Mouse (Mus musculus): ENCODE results near the gene Srrm4. TPM values are rescaled to one million over a fixed set of nuclear protein-coding genes. Genes with fewer than 3 reads are reported as not detected.

Gene Srrm4
- total and polyA plus RNA-seq, 3 experiments: not detected

- H3K4me1 ChIP-seq (ENCODE audit: control insufficient read depth in 1 of 2, insufficient read depth in 2 of 2, low read length in 2 of 2): no peaks in the 10 kb centered on the region
- TF ChIP-seq NRF1 (IDR thresholded peaks at IDR 0.05; ENCODE audit: insufficient read depth, low read depth, low read length, poor library complexity, severe bottlenecking) (no peak), ELF1 (IDR thresholded peaks at IDR 0.05; ENCODE audit: low read depth, low read length) (no peak), CHD1 (IDR thresholded peaks at IDR 0.05; ENCODE audit: low read depth, low read length) (no peak), TCF12 (IDR thresholded peaks at IDR 0.05; ENCODE audit: low read depth, low read length) (no peak), MEF2A (IDR thresholded peaks at IDR 0.05; ENCODE audit: extremely low read depth, insufficient replicate concordance, low read depth, low read length, poor library complexity, severe bottlenecking) (no peak), CTCF (IDR thresholded peaks at IDR 0.05 in 2 of 3, conservative IDR thresholded peaks at IDR 0.05 in 1 of 3; ENCODE audit: control insufficient read depth in 1 of 3, insufficient read depth in 1 of 3, low read depth in 2 of 3, low read length in 3 of 3, poor library complexity in 1 of 3, severe bottlenecking in 1 of 3) (peak; percentile 24 to 57 (median 31); a peak in 5 of 6 replicates), ZC3H11A (IDR thresholded peaks at IDR 0.05; ENCODE audit: low read depth, low read length) (no peak), BHLHE40 (IDR thresholded peaks at IDR 0.05; ENCODE audit: borderline replicate concordance, low read depth, low read length) (no peak), USF2 (IDR thresholded peaks at IDR 0.05; ENCODE audit: borderline replicate concordance in 1 of 2, insufficient read depth in 1 of 2, low read depth in 1 of 2, low read length in 2 of 2) (no peak), ZKSCAN1 (IDR thresholded peaks at IDR 0.05; ENCODE audit: low read depth, low read length) (no peak), JUND (IDR thresholded peaks at IDR 0.05; ENCODE audit: low read depth, low read length) (no peak), MAFK (IDR thresholded peaks at IDR 0.05; ENCODE audit: borderline replicate concordance, low read depth, low read length) (no peak), NELFE (IDR thresholded peaks at IDR 0.05; ENCODE audit: low read depth, low read length) (no peak), SMC3 (IDR thresholded peaks at IDR 0.05; ENCODE audit: low read depth, low read length) (peak; percentile 24; the same call in 1 of the 2 replicates), RAD21 (IDR thresholded peaks at IDR 0.05; ENCODE audit: low read depth, low read length) (peak; percentile 23), TAL1 (IDR thresholded peaks at IDR 0.05; ENCODE audit: low read length) (no peak)
- DNase-seq (ENCODE audit: low read depth, low spot score): peak; percentile 10
- H3K9me3 ChIP-seq (replicated peaks; ENCODE audit: insufficient read depth, low read length): no peaks in the 10 kb centered on the region
- no peaks in the 10 kb centered on the region for H3K79me2 ChIP-seq (ENCODE audit: control insufficient read depth, insufficient read depth, low read length, poor library complexity)
- no peaks in the 10 kb centered on the region for H3K36me3 ChIP-seq (ENCODE audit: control insufficient read depth in 1 of 2, insufficient read depth in 2 of 2, low read length in 2 of 2)
- no peak overlapping the region for H3K9ac ChIP-seq (ENCODE audit: control insufficient read depth, low read depth, low read length, poor library complexity, severe bottlenecking)
- no peak overlapping the region for H3K27ac ChIP-seq (ENCODE audit: control insufficient read depth, low read depth, low read length)
- H3K4me3 ChIP-seq (ENCODE audit: control insufficient read depth in 1 of 2, insufficient read depth in 1 of 2, low read depth in 2 of 2, low read length in 2 of 2): no peak overlapping the region
- no peaks in the 10 kb centered on the region for H3K27me3 ChIP-seq (ENCODE audit: control insufficient read depth in 1 of 2, insufficient read depth in 2 of 2, low read length in 2 of 2)
These were observed 50.5 kb downstream of the Srrm4 start for GRCm38 (mm10) chr5:116541128-116541527.

GRCm38 (mm10) chr5:116539360-116539759 is 52.3 kb downstream of the Srrm4 start:
- Histone ChIP-seq H3K27ac (ENCODE audit: control insufficient read depth, low read depth, low read length) (no peak overlapping the region), H3K9me3 (replicated peaks; ENCODE audit: insufficient read depth, low read length) (no peaks in the 10 kb centered on the region)

More at GRCm38 (mm10) chr5:116539360-116539759, 52.3 kb downstream of the Srrm4 start:
- DNase-seq (ENCODE audit: low read depth, low spot score): no peak
- no peaks in the 10 kb centered on the region for H3K79me2 ChIP-seq (ENCODE audit: control insufficient read depth, insufficient read depth, low read length, poor library complexity)
- TF ChIP-seq POLR2AphosphoS2 (IDR thresholded peaks at IDR 0.05; ENCODE audit: low read length) (no peak), SMC3 (IDR thresholded peaks at IDR 0.05; ENCODE audit: low read depth, low read length) (no peak), MYC (IDR thresholded peaks at IDR 0.05; ENCODE audit: low read depth, low read length) (no peak), BHLHE40 (IDR thresholded peaks at IDR 0.05; ENCODE audit: borderline replicate concordance, low read depth, low read length) (no peak), POLR2AphosphoS5 (IDR thresholded peaks at IDR 0.05; ENCODE audit: borderline replicate concordance, low read depth, low read length) (no peak), MEF2A (IDR thresholded peaks at IDR 0.05; ENCODE audit: extremely low read depth, insufficient replicate concordance, low read depth, low read length, poor library complexity, severe bottlenecking) (no peak)
- H3K4me1 ChIP-seq (ENCODE audit: control insufficient read depth in 1 of 2, insufficient read depth in 2 of 2, low read length in 2 of 2): no peaks in the 10 kb centered on the region
- no peak overlapping the region for H3K9ac ChIP-seq (ENCODE audit: control insufficient read depth, low read depth, low read length, poor library complexity, severe bottlenecking)
- H3K4me3 ChIP-seq (ENCODE audit: control insufficient read depth in 1 of 2, insufficient read depth in 1 of 2, low read depth in 2 of 2, low read length in 2 of 2): no peak overlapping the region
- H3K36me3 ChIP-seq (ENCODE audit: control insufficient read depth in 1 of 2, insufficient read depth in 2 of 2, low read length in 2 of 2): no peaks in the 10 kb centered on the region
- H3K27me3 ChIP-seq (ENCODE audit: control insufficient read depth in 1 of 2, insufficient read depth in 2 of 2, low read length in 2 of 2): no peaks in the 10 kb centered on the region

Measured in MEL (cell line).